Mouse (Mus musculus) MEL (cell line): ENCODE measurements around the gene Ube2d2b. TPM values are rescaled to one million over a fixed set of nuclear protein-coding genes. Genes with fewer than 3 reads are reported as not detected.

Experiments
- DNase-seq: peaks from one replicate; pipeline ENCODE4 v3.0.0; 2011; ENCODE audit warnings: low read depth, low spot score
- H3K27ac ChIP-seq: 2 replicates; pipeline ENCODE4 v1.5.1; 2012; ENCODE audit warnings: low read depth, mild to moderate bottlenecking, control low read depth, low read length, moderate library complexity; ENCODE audit not compliant: control insufficient read depth
- H3K27me3 ChIP-seq, 2 experiments: fragments of 150-350 bp in 1 of 2; sonication (generic) in 1 of 2; 2 replicates each; pipeline ENCODE4 v1.6.1; 2012; ENCODE audit warnings: low read length in 2 of 2, mild to moderate bottlenecking in 2 of 2, improper control_type of control experiment in 1 of 2, moderate library complexity in 1 of 2; ENCODE audit not compliant: insufficient read depth in 2 of 2, control insufficient read depth in 1 of 2
- H3K36me3 ChIP-seq, 2 experiments: 2 replicates each; pipeline ENCODE4 v1.6.1; 2012 to 2014; ENCODE audit warnings: low read length in 2 of 2, improper control_type of control experiment in 1 of 2, inconsistent platforms in 1 of 2, mild to moderate bottlenecking in 1 of 2; ENCODE audit not compliant: insufficient read depth in 2 of 2, control insufficient read depth in 1 of 2
- H3K4me1 ChIP-seq, 2 experiments: fragments of 150-350 bp in 1 of 2; sonication (generic) in 1 of 2; 2 replicates each; pipeline ENCODE4 v1.6.1; 2012; ENCODE audit warnings: low read length in 2 of 2, improper control_type of control experiment in 1 of 2, mild to moderate bottlenecking in 1 of 2; ENCODE audit not compliant: insufficient read depth in 2 of 2, control insufficient read depth in 1 of 2
- H3K4me3 ChIP-seq, 2 experiments: fragments of 150-350 bp in 1 of 2; sonication (generic) in 1 of 2; 2 replicates each; pipeline ENCODE4 v1.5.1; 2012; ENCODE audit warnings: low read depth in 2 of 2, low read length in 2 of 2, mild to moderate bottlenecking in 2 of 2, moderate library complexity in 2 of 2, control low read depth in 1 of 2, improper control_type of control experiment in 1 of 2; ENCODE audit not compliant: control insufficient read depth in 1 of 2, insufficient read depth in 1 of 2
- H3K79me2 ChIP-seq: 2 replicates; pipeline ENCODE4 v1.6.1; 2012; ENCODE audit warnings: mild to moderate bottlenecking, low read length, moderate library complexity; ENCODE audit not compliant: control insufficient read depth, poor library complexity, insufficient read depth
- H3K9ac ChIP-seq: 2 replicates; pipeline ENCODE4 v1.6.1; 2012; ENCODE audit warnings: low read depth, mild to moderate bottlenecking, control low read depth, low read length, moderate library complexity; ENCODE audit not compliant: control insufficient read depth, poor library complexity, severe bottlenecking
- H3K9me3 ChIP-seq: fragments of 150-350 bp; sonication (generic); replicated peaks from 2 replicates; pipeline ENCODE4 v1.6.1; 2012; ENCODE audit warnings: mild to moderate bottlenecking, low read length, improper control_type of control experiment, moderate library complexity; ENCODE audit not compliant: insufficient read depth
- CTCF ChIP-seq, 3 experiments: IDR thresholded peaks in 2 of 3; conservative IDR thresholded peaks in 1 of 3; 2 replicates each; pipeline ENCODE4 v1.5.1; 2011 to 2012; ENCODE audit warnings: low read length in 3 of 3, low read depth in 2 of 3, mild to moderate bottlenecking in 2 of 3, improper control_type of control experiment in 1 of 3, inconsistent platforms in 1 of 3, mixed read lengths in 1 of 3, moderate library complexity in 1 of 3; ENCODE audit not compliant: control insufficient read depth in 1 of 3, insufficient read depth in 1 of 3, poor library complexity in 1 of 3, severe bottlenecking in 1 of 3
- E2F4 ChIP-seq: IDR thresholded peaks from 2 replicates; pipeline ENCODE4 v1.6.1; 2011; ENCODE audit warnings: low read depth, low read length, improper control_type of control experiment, borderline replicate concordance
- EP300 ChIP-seq, 2 experiments: IDR thresholded peaks; 2 replicates each; pipeline ENCODE4 v1.6.1; 2011; ENCODE audit warnings: improper control_type of control experiment in 2 of 2, low read length in 2 of 2, low read depth in 1 of 2, mild to moderate bottlenecking in 1 of 2
- GATA1 ChIP-seq: IDR thresholded peaks from 2 replicates; pipeline ENCODE4 v1.6.1; 2011; ENCODE audit warnings: low read depth, low read length, improper control_type of control experiment
- JUND ChIP-seq: IDR thresholded peaks from 2 replicates; pipeline ENCODE4 v1.6.1; 2011; ENCODE audit warnings: low read depth, mild to moderate bottlenecking, improper control_type of control experiment, low read length
- RAD21 ChIP-seq: IDR thresholded peaks from 2 replicates; pipeline ENCODE4 v1.6.1; 2011; ENCODE audit warnings: mild to moderate bottlenecking, low read depth, low read length, improper control_type of control experiment
- SIN3A ChIP-seq: IDR thresholded peaks from 2 replicates; pipeline ENCODE4 v1.6.1; 2012; ENCODE audit warnings: low read length, improper control_type of control experiment, inconsistent platforms
- SMC3 ChIP-seq: IDR thresholded peaks from 2 replicates; pipeline ENCODE4 v1.6.1; 2011; ENCODE audit warnings: low read depth, low read length, improper control_type of control experiment
- TAL1 ChIP-seq: IDR thresholded peaks from 2 replicates; pipeline ENCODE4 v1.6.1; 2012; ENCODE audit warnings: mild to moderate bottlenecking, inconsistent platforms, low read length, moderate library complexity, mixed read lengths
- USF1 ChIP-seq: IDR thresholded peaks from 2 replicates; pipeline ENCODE4 v1.6.1; 2014; ENCODE audit warnings: low read depth, mild to moderate bottlenecking, inconsistent platforms, low read length, improper control_type of control experiment, moderate library complexity
- USF2 ChIP-seq, 2 experiments: IDR thresholded peaks; 2 replicates each; pipeline ENCODE4 v1.6.1; 2011 to 2012; ENCODE audit warnings: improper control_type of control experiment in 2 of 2, low read length in 2 of 2, borderline replicate concordance in 1 of 2, inconsistent platforms in 1 of 2, low read depth in 1 of 2, mild to moderate bottlenecking in 1 of 2; ENCODE audit not compliant: insufficient read depth in 1 of 2
- ZC3H11A ChIP-seq: IDR thresholded peaks from 2 replicates; pipeline ENCODE4 v1.6.1; 2012; ENCODE audit warnings: low read depth, mild to moderate bottlenecking, inconsistent platforms, low read length, improper control_type of control experiment
- ZNF384 ChIP-seq: IDR thresholded peaks from 2 replicates; pipeline ENCODE4 v1.6.1; 2012; ENCODE audit warnings: low read depth, mild to moderate bottlenecking, inconsistent platforms, low read length, improper control_type of control experiment
- polyA plus RNA-seq, 2 experiments: library from polyadenylated mRNA; stranded (reverse) in 1 of 2; unstranded in 1 of 2; fragments of >175 nt in 1 of 2; fragments of >200 nt in 1 of 2; gene quantifications; 2 replicates each; pipeline versions ENCODE4 v1.2.1 to v1.2.4; 2012; ENCODE audit warnings: low replicate concordance in 2 of 2, low read depth in 1 of 2; ENCODE audit not compliant: insufficient read length in 2 of 2, insufficient read depth in 1 of 2, missing spikeins in 1 of 2
- total RNA-seq: library from RNA; depleted of rRNA; stranded (reverse); fragments of 300-350 nt; gene quantifications from 2 replicates; pipeline ENCODE4 v1.2.3, GENCODE M21; 2012

Gene Ube2d2b
- total and polyA plus RNA-seq, 3 experiments, result 0.08 TPM; not detected in 2

- TF ChIP-seq GATA1 (0 out of 2 replicates have a peak, but pooled peaks have one; percentile 11), USF1 (no peak)
- Histone ChIP-seq H3K9ac (no peak overlapping the region), H3K79me2 (no peaks in the 10 kb centered on the region), H3K4me3 (no peak overlapping the region), H3K4me1 (0 out of 4 replicates have a peak, but pooled peaks cover 0 to 2% of the 10 kb centered on the region in 2 experiments), H3K27ac (no peak overlapping the region), H3K36me3 (peaks cover 0 to 5% of the 10 kb centered on the region in 2 experiments; a peak in 2 of 4 replicates), H3K27me3 (no peaks in the 10 kb centered on the region), H3K9me3 (no peaks in the 10 kb centered on the region)
- DNase-seq, result peak; percentile 43
Measured at GRCm38 (mm10) chr5:107787682-107788443, 42.0 kb upstream of the Ube2d2b start.

- no peak overlapping the region for H3K4me3 ChIP-seq
- TF ChIP-seq SMC3 (peak; percentile 69), CTCF (IDR thresholded peaks at IDR 0.05 in 2 of 3, conservative IDR thresholded peaks at IDR 0.05 in 1 of 3; ENCODE audit: control insufficient read depth in 1 of 3, insufficient read depth in 1 of 3, low read depth in 2 of 3, low read length in 3 of 3, poor library complexity in 1 of 3, severe bottlenecking in 1 of 3) (peak; percentile 45 to 72 (median 66)), RAD21 (peak; percentile 72), SIN3A (no peak), USF2 (IDR thresholded peaks at IDR 0.05; ENCODE audit: borderline replicate concordance in 1 of 2, insufficient read depth in 1 of 2, low read depth in 1 of 2, low read length in 2 of 2) (no peak), USF1 (no peak), E2F4 (no peak), JUND (no peak), TAL1 (no peak), ZC3H11A (peak; percentile 60), ZNF384 (no peak)
- TF ChIP-seq, all 39 proteins: peak for 4
- H3K9ac ChIP-seq, result no peak overlapping the region
- peak; percentile 55 for DNase-seq
- no peaks in the 10 kb centered on the region for H3K79me2 ChIP-seq
- H3K27me3 ChIP-seq, result no peaks in the 10 kb centered on the region
- H3K27ac ChIP-seq, result no peak overlapping the region
- H3K4me1 ChIP-seq, result 0 out of 4 replicates have a peak, but pooled peaks cover 0 to 2% of the 10 kb centered on the region in 2 experiments
- H3K36me3 ChIP-seq, result peaks cover 0 to 5% of the 10 kb centered on the region in 2 experiments; a peak in 2 of 4 replicates
- no peaks in the 10 kb centered on the region for H3K9me3 ChIP-seq
Measured at GRCm38 (mm10) chr5:107789492-107789891, 40.4 kb upstream of the Ube2d2b start.

GRCm38 (mm10) chr5:107791966-107792365 is 37.9 kb upstream of the Ube2d2b start:
- Histone ChIP-seq H3K27me3 (no peaks in the 10 kb centered on the region), H3K36me3 (peaks cover 0 to 5% of the 10 kb centered on the region in 2 experiments; a peak in 2 of 4 replicates), H3K4me1 (0 out of 4 replicates have a peak, but pooled peaks cover 0 to 2% of the 10 kb centered on the region in 2 experiments), H3K9me3 (no peaks in the 10 kb centered on the region), H3K27ac (no peak overlapping the region), H3K4me3 (no peak overlapping the region), H3K79me2 (no peaks in the 10 kb centered on the region), H3K9ac (no peak overlapping the region)
- TF ChIP-seq GATA1 (0 out of 2 replicates have a peak, but pooled peaks have one; percentile 22), EP300 (IDR thresholded peaks at IDR 0.05; ENCODE audit: low read depth in 1 of 2, low read length in 2 of 2) (peak in 1 of 2 experiments; percentile 18; a peak in 1 of 4 replicates), RAD21 (no peak)
- peak; percentile 17 for DNase-seq
